Mouse (Mus musculus) lung, postnatal 36 days (tissue): ENCODE measurements around the gene Aqp3.
A peak's percentile ranks its signal among the peaks of the same experiment; 100 is the strongest.

Experiments used
- DNase-seq: peaks from one replicate; pipeline ENCODE4 v3.0.0; 2022; ENCODE audit warnings: mixed read lengths

The Aqp3 gene

DNA sequence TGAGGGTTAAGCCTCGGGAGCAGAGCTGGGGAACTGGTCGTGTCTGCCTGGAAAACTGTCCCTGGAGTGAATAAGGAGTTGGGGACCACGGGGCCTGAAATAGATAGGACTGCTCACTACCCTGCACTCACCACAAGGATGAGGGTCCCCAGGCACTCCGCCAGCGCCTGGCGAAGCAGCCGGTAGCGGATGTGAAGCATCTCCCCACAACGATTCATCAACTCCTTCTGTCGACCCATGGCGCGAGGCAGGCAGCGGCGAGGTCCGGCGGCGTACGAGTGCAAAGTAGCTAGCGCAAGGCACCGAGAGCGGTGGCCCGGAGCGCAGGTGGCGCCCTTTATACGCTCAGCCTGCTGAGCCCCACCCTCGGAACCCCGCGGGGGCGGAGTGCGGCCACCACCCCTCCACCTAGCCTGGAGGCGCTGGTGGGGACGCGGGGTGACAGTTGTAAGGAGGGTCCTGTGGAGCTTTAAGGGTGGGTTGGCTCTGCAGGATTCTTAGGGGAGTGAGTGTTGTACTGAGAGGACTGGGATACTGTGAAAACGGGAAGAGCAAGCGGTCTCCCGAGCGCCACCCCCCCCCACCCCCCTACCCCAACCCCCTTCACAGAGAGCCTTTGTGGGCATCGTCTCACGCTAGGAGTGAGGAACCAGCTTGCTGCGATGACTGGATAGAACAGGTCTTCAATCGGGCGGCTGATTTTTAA, at the start of gene Aqp3:
Aqp3 (minus strand) TSS at position 313 of the 706 bp plus-strand sequence.
- DNase-seq = peak; percentile 40

DNA sequence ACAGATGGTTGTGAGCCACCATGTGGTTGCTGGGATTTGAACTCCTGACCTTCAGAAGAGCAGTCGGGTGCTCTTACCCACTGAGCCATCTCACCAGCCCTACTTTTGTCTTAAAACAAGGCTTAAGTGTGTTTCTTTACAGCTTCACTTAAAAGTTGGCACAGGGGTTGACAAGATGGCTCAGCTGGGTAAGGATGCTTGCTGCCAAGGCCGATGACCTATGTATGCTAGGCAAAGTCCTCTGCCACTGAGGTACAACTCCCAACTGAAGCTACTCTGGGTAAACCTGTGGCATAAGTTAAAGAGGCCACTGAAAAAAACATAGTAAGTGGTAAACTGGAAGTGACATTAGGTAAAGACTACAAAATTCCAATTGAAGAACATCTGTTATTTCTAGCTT, 44.6 kb upstream of the Aqp3 start:
- DNase-seq = no peak

DNA sequence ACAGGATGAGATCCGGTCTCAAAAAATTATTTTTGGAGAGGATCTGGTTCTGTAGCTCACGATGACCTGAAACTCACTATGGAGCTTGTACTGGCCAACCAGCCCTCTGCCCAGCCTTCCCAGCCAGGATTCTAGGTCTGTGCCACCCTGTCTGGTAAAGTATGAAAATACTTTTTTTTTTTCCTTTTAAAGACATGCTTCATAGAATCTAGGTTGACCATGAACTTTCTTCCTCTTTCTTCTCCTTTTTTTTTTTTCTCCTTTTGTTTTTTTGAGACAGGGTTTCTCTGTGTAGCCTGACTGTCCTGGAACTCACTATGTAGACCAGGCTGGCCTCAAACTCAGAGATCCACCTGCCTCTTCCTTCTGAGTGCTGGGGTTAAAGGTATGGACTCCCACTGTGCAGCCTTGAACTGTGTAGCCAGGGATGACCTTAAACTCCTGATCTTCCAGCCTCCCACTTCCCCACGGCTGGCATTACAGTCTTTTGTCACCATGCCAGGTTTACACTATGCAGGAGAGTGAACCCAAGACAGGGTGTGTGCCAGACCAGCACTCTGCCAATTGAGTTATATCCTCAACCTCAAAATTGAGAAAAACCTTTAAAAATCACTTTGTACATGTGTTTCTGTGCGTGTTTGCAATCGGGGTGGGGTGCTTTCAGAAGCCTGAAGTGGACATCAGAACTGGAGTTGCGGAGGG, 42.3 kb upstream of the Aqp3 start:
- DNase-seq = peak; percentile 23

DNA sequence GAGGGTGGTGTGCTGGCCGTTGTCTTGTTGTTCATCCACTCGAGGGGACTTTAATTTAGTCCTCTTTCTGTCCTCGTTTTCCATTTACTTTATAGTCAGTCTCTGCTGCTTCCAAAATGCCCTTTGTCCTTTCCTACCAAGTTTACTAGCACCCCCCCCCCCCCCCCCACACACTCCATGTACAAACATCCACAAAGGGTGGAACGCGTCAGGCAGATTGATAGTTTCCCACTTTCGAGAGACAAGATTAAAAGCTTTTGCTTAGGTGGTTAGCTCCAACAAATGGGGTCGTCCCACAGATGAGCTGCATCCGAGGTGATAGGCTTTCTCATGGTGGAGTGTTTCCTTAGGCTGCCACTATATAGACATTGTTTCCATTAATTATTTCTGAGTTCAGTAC, 38.8 kb upstream of the Aqp3 start:
- no peak for DNase-seq

DNA sequence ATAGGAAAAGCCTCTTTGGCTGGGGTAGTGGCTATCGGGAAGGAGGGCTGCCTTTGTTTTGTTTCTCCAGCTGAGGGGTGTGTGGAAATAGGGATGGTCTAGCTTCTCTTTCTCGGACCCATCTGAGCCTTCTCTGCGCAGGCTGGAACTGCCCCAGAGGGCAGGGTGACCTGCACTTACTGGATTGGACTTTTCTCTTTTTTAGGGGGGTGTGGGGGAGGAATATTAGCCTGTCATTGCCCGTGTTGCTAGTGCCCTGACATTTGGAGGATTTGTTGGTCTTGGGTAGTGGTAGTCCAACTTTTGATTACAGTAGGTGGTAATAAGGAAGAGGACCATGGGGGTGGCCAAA, 38.4 kb upstream of the Aqp3 start:
- DNase-seq = peak; percentile 37

DNA sequence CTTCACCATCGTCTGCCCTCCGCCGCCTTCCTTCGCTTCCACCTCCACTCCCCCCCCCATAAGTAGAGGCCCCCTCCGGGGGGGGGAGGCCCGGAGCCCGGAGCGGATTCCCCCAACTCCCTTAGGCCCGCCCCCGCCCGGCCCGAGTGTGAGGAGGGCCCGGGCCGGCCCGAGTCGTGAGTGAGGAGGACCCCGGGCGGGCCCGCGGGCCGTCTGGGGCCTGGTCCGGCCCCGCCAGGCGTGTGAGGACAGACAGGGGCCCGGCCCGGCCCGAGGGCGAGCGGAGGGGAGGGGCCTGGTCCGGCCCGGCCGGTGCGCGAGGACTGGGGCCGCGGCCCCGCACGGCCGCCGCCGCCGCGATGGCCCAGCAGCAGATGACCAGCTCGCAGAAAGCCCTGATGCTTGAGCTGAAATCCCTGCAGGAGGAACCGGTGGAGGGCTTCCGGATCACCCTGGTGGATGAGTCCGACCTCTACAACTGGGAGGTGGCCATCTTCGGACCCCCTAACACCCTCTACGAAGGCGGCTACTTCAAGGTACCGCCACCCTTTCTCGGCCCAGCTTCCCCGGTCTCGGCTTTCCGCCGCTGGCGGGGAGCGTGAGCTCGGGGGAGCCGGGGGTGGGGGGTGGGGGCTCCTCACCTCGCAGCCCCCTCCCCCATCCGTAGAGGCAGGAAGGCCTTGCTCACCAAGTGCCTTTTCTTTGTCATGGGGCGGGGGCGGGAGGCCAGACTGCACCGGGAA, 37.9 kb upstream of the Aqp3 start, which contains the start of gene Ube2r2:
Ube2r2 (plus strand) TSS at position 33 of the 743 bp plus-strand sequence.
- peak; percentile 43 for DNase-seq

DNA sequence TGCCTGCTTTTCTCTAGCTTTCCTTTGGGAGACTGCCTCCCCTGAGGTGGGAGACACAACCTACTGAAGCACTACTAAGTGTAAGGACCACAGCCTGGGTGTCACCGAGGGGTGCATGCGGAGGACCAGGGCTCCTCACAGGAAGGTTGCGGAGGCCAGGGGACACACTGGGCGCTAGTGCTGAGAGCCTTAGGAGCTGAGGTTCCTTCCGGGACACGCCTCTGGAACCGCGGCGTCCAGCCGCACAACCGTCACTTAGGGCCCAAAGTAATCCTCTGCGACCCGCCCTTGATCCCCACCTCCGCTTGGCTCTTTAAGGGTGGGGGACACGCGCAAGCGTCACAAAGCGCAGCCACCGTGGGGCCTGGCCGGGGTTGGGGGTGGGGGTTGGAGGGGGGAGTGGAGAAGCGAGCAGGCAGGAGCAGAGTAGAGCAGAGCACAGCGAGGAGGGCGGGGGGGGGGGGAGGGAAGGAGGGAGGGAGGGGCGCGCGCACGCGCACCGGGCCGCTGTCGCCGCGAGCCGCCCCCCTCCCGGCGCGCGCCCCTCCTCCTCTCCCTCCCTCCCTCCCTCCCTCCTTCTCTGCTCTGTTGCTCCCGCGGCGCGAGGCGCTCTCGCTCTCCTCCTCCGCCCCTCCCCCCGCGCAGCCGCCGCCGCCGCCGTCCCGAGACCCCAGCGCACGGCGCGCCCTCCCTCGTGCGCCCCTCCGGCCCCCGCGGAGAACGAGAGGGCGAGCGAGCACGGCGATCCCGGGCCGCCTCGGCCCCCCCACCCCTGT, 37.1 kb upstream of the Aqp3 start:
- DNase-seq = peak; percentile 78

DNA sequence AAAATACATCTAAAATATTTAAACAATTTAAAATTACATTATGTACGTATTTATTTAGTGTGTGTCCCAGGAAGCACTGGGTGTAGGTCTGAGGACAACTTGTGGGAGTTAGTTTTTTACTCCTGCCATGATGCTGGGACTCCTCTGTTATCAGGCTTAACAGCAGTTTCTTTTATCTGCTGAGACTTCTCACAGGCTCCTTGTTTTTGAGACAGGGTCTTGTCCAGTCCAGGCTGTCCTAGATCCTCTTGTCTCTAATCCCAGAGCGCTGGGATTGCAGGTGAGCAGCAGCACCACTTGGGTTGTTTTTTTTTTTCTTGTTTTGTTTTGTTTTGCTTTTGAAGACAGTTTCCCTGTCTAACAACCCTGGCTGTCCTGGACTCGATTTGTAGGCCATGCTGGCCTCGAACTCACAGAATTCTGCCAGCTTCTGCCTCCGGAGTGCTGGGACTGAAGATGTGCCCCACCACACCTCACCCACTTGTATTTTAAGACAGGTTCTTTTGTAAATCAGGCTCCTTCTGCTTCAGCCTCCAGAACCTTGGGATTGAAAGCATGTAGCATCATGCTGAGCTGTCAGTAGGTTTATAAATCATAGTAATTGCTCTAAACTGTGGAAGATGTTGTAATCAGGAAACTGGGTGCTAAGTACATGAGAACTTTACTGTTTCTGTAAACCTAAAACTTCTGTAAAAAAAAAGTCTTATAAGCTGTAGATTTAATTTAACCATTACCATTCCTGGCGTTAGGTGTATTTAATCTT, 35.7 kb upstream of the Aqp3 start:
- DNase-seq = no peak

DNA sequence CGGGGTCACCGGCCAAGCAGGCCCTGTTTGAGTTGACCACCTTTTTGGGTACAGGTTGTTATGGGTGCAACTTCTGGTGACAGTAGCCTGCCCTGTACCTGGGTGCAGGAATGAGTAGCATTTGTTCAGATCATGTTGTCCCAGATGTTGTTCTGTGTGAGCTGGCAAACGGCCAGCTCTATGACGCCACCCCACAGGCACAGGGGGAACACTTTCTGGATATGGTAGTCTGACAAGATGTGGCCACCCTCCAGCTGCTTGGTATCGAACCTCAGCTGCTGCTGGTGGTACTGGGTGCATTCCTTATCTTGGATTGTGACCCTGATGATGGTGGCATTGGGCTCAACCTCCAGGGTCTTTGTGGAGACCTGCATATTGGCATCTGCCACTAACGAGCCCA, 34.5 kb upstream of the Aqp3 start:
- no peak for DNase-seq

DNA sequence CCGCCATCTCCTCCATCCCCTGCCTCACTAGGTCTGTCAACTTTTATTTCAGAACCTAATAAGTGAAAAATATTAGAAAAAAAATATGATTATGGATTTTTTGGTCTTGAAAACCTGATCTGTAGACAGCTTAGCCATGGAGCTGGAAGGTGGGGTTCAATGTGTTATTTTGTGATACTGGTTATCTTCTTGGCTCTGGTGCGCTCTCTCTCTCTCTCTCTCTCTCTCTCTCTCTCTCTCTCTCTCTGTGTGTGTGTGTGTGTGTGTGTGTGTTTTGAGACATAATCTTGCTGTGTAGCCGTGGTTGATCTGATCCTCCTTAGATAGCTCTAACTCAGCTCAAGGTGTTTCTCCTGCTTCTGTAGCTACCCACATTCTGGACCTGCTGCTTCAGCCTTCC, 31.9 kb upstream of the Aqp3 start:
- no peak for DNase-seq

DNA sequence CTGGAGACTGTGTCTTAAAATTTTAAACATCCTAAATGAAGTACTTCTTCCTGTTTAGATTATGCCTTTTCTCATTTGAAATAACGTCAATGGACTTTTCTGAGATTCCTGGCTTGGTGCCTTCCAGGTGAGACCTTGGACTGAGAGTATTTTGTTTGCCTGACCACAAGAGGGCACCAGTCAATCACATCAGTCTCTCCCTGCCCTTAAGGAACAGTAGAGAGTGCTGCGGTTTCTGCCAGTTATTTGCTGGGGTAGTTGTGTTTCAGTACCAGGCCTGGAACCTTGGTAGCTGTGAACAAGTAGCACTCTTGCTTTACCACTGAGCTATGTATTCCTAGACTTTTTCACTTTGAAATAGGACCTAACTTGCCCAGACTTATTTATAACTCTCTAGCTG, 31.4 kb upstream of the Aqp3 start:
- DNase-seq = peak; percentile 80

DNA sequence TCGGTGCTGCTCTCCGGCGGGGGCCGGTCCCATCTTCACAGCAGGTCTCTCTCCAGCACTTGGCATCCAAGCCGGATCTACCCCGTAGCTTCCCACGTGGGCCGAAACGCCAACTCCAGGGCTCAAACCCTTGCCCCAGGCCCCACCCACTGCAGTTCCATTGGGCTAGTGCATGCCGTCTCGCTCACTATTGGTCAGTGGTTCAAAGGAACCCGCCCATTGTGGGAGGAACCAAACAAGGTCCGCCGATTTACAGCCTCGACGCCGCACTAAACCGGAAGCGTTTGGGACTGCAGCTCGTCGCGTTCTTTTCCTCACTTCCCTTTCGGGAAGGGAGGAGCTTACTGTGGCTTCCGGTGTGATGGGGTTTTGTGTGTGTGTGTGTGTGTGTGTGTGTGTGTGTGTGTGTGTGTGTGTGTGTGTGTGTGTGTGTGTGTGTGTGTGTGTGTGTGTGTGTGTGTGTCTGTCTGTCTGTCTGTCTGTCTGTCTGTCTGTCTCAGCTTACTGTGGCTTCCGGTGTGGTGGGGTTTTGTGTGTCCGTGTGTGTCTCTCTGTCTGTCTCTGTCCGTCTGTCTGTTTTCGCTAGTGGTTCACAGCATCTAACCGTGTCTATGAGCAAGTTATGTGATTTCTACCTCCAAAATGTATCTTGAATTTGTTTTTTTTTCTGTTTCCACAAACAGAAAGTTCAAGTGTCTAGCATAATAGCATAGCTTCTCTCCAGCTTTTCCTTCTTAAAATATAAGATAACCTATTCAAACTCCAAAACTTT, 26.4 kb upstream of the Aqp3 start, which contains the start of gene Nol6:
Nol6 (minus strand) TSS at position 276 of the 772 bp plus-strand sequence.
- peak; percentile 100 for DNase-seq

DNA sequence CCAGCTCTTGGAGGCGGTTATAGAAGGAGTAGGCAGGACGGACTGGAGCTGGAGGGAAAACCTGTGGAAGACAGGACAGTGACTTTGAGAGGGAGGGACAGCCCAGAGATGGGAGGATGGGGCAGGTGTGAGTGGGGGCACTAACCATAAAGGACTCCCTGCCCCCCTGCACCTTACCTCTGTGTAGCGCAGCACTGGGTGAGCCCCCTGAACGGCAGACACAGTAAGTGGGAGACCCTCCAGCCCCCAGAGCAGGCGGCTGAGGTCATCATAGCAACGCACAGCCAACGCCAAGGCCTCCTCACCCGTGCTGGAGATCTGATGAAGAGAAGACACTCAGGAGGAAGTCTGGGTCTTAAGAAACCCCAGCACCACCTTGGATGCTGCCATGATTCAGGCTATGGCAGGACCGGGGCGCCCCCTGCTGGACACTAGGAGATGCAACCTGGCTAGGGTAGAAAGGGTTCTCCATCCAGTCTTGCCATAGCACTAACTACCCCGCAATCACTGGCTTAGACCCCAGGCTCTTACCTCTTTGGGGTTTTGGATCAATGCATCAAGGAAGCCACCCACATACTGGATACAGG, 20.8 kb upstream of the Aqp3 start:
- peak; percentile 79 for DNase-seq

DNA sequence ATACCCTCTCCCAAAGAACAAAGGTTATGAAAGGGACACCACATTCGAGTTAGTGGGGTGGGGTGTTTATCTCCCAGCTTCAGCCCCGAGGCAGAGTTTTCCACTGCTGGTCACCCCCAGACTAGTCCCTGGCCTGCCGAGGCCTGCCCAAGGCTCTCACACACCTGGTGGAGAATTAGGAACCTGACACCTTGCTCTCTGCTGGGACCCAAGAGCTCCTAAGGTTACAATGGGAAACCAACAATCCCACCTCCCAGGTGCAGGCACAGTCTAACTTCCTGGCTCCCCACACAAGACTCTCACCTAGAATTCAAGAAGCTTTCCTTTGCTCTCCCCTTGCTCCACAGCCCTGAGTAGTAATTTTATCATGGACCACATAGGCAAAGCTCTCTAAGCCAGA, 18.8 kb upstream of the Aqp3 start:
- DNase-seq = no peak

DNA sequence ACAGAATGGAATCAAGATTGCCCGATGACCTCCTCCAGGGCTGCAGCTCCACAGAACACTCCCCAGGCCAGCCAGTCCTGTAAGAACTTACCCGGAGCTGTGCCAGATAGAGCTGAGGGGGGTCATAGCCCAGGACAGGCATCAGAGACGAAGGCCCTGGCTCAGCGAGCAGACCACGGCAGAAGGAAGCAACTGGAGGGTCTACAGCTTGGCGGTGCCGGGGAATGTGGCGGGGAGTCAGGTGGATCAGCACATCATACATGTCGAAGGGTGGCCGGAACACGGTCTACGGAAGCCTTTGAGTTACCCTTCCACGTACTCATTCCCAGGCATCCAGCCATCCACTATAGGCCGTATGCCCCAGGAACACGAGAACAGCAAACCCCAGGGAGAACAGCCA, 17.8 kb upstream of the Aqp3 start:
- DNase-seq = no peak

DNA sequence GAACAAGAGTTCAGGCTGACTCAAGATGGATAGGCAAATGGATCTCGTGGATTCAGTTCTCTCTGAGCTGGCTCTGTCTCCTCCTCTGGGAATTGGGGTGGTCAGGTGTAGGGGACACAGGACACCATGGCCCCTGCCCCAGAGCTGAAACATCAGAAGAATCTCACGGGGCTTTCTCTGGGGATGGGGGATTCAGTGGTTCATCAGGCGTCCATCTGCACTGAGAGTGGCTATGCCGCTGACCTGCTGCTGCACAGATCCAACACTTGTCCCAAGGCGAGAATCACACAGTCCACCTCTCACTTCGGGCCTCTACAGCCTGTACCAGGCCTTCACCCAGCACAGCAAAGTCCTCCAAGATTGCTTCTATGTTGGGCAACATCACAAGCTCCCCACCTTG, 17.1 kb upstream of the Aqp3 start:
- no peak for DNase-seq

DNA sequence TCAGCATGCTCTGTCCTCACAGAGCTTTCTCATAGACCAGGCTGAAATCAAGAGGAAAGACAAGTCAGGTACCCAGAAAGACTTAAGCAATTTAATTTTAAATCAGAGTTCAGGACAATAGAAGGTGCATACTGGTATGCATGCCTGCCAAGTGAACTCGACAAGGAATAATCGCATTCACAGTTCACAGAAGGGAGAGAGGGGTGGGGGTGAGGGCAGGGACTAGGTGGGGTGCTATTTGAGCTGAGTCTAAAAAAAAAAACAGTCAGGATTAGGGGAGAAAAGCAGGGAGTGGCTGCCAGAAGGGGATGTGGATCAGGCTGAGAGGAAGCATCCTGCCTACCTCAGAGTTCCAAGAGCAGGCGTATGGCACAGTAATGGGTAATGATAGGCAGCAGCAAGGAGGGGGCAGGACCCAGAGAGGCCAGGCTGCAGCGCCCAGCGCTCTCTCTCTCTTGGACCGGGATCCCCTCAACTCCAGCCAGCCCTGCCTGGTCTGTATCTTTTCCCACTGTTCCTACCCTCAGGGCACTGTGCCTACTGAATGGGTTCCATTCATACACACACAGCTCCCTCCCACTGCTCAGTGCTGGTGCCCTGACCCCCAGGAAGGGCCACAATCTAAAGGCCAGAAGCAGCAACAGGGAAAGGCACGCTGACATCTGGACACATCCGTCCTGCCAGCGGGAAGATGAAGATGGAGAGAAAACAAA, 16.5 kb upstream of the Aqp3 start:
- DNase-seq = no peak

DNA sequence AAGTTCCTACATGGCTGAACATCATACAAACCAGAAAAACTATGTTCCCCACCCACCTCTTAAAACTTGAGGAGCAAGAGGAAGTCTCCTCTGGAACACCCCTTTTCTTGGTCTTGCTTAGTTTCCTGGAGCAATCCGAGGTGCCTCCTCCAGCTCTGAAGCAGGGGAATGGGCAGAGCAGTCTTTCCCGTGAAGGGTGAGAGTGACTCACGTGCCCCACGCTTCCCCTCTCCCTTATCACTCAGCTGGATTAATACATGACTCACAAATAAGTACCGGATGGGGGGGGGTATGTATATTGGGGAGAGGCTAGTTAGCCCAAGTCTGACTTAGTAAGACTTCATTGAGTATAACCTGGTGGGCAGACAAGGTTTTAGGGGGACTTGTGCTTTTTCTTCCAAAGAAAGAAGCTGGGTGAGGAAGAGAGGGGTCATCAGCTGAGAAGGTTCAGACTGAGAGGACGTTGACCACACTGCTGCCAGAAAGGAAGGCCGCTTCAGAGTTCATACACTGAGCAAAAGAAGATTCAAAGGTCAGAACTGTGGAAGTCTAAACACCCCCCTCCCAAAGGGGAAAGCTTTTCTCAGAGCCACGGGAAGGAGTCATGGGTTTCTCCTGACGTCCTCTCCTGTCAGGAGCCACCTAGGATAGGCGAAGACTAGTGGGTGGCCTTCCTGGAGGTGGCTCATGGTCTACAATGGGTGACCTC, 10.9 kb upstream of the Aqp3 start:
- DNase-seq = no peak

DNA sequence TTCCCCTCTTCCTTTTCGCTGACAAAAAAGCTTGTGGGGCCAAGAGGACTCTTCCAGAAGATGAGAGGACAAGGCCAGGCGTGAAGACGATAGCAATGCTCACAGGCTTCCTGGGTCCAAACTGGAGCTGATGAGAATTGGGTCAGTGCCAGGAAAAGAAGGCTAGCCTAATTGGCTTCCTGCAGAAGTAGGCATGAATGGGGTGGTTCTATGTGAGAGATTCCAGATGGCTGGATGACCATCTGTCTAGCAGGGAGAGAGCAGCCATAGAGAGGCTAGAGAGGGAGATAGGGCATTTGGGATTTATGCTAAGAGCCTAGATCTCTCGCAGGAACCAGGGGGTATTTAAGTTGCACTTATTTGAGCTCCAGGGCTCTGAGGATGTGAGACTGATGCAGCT, 9.5 kb upstream of the Aqp3 start:
- no peak for DNase-seq

DNA sequence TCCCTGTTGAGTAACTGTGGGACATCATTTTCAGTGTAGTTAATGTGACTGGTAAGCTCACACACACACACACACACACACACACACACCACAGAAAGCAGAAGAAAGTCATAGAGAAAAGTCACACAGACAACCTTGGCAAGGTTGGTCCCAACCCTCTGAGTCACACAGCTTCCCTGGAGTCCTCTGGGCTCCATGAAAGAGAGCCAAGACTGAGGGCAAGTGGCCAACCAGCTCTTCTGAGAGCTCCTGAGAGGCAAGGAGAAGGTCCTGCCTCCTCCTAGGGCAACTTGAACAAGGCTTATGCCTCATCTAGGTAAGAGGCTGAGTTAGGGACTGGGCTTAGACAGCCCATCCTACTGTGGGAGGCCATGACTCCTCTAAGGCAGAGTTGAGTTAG, 4.9 kb upstream of the Aqp3 start:
- peak; percentile 71 for DNase-seq
